Mouse (Mus musculus) spleen, adult 2 months (tissue): ENCODE measurements around the gene Gm10401. TPM values are rescaled to one million over a fixed set of nuclear protein-coding genes. Genes with fewer than 3 reads are reported as not detected.

Source experiments
- DNase-seq, 2 experiments: peaks; one replicate each; pipeline versions ENCODE4 v3.0.0 to v3.0.0-alpha.2; 2012 to 2021; ENCODE audit warnings: low spot score in 2 of 2, low read depth in 1 of 2
- H3K27ac ChIP-seq: fragments of 200-500 bp; 2 replicates; pipeline ENCODE4 v1.5.1; 2012; ENCODE audit warnings: low read length, inconsistent platforms; ENCODE audit not compliant: insufficient read depth
- H3K27me3 ChIP-seq: fragments of 200-500 bp; 2 replicates; pipeline ENCODE4 v1.6.1; 2012; ENCODE audit warnings: mild to moderate bottlenecking, moderate library complexity, low read length, inconsistent platforms; ENCODE audit not compliant: control insufficient read depth, insufficient read depth
- H3K36me3 ChIP-seq: fragments of 200-500 bp; 2 replicates; pipeline ENCODE4 v1.6.1; 2012; ENCODE audit warnings: mild to moderate bottlenecking, low read length, inconsistent platforms; ENCODE audit not compliant: control insufficient read depth, insufficient read depth
- H3K4me1 ChIP-seq: fragments of 200-500 bp; 2 replicates; pipeline ENCODE4 v1.6.1; 2011; ENCODE audit warnings: inconsistent platforms; ENCODE audit not compliant: control insufficient read depth, insufficient read depth, insufficient read length
- H3K4me3 ChIP-seq: fragments of 200-500 bp; 2 replicates; pipeline ENCODE4 v1.5.1; 2011; ENCODE audit warnings: mild to moderate bottlenecking, inconsistent platforms; ENCODE audit not compliant: insufficient read depth, insufficient read length; ENCODE audit errors: extremely low read depth
- CTCF ChIP-seq: fragments of 200-500 bp; IDR thresholded peaks from 2 replicates; pipeline ENCODE4 v1.5.1; 2011; ENCODE audit warnings: mild to moderate bottlenecking, inconsistent platforms; ENCODE audit not compliant: insufficient read depth, insufficient read length, insufficient replicate concordance; ENCODE audit errors: extremely low read depth
- POLR2A ChIP-seq: fragments of 200-500 bp; IDR thresholded peaks from 2 replicates; pipeline ENCODE4 v1.6.1; 2011; ENCODE audit warnings: low read depth, low read length, inconsistent platforms
- whole genome bisulfite sequencing: fragments of 180-500 bp; shearing (Covaris S2); methylation state at CpG from one replicate; pipeline ENCODE4 v1.1.7; 2018; 5-methylcytosine and 5-hydroxymethylcytosine counted together
- polyA plus RNA-seq: library from polyadenylated mRNA; depleted of rRNA; stranded (reverse); fragments of >200 nt; gene quantifications from 2 replicates; pipeline ENCODE4 v1.2.3, GENCODE M21; 2012

Gene Gm10401
- polyA plus RNA-seq, 1 experiment = not detected

GRCm38 (mm10) chr5:115071096-115071901, 26.8 kb downstream of the Gm10401 start:
- Histone ChIP-seq H3K36me3 (peaks cover 4% of the 10 kb centered on the region), H3K27me3 (no peaks in the 10 kb centered on the region), H3K4me3 (no peak overlapping the region), H3K27ac (no peak overlapping the region), H3K4me1 (no peaks in the 10 kb centered on the region; the same call in 1 of the 2 replicates)
- 87% methylated on average over 11 of the region's 11 CpGs for WGBS
- DNase-seq = no peak
- TF ChIP-seq POLR2A (no peak), CTCF (no peak)

GRCm38 (mm10) chr5:115070457-115070856, 27.6 kb downstream of the Gm10401 start:
- H3K27ac ChIP-seq = no peak overlapping the region
- DNase-seq = no peak
- H3K4me1 ChIP-seq = no peaks in the 10 kb centered on the region; the same call in 1 of the 2 replicates
- no peak overlapping the region for H3K4me3 ChIP-seq
- no peaks in the 10 kb centered on the region for H3K27me3 ChIP-seq
- peaks cover 5% of the 10 kb centered on the region for H3K36me3 ChIP-seq
- 93% methylated on average over 2 of the region's 2 CpGs for WGBS
- TF ChIP-seq POLR2A (no peak), CTCF (no peak)

- no peak for DNase-seq
- Histone ChIP-seq H3K4me1 (no peaks in the 10 kb centered on the region; the same call in 1 of the 2 replicates), H3K27ac (no peak overlapping the region), H3K36me3 (0 out of 2 replicates have a peak, but pooled peaks cover 1% of the 10 kb centered on the region), H3K4me3 (no peak overlapping the region), H3K27me3 (no peaks in the 10 kb centered on the region)
- no peak for TF ChIP-seq POLR2A
- TF ChIP-seq CTCF = no peak
- WGBS = 74% methylated on average over 3 of the region's 3 CpGs
Observed at GRCm38 (mm10) chr5:115069611-115070010, 28.5 kb downstream of the Gm10401 start.

- DNase-seq = no peak
- WGBS = 66% methylated on average over 11 of the region's 11 CpGs
Observed at GRCm38 (mm10) chr5:115068671-115069421, 29.2 kb downstream of the Gm10401 start.

GRCm38 (mm10) chr5:115066245-115066644, 31.9 kb downstream of the Gm10401 start:
- no peaks in the 10 kb centered on the region; the same call in 1 of the 2 replicates for H3K4me1 ChIP-seq
- TF ChIP-seq CTCF = no peak
- no peak for TF ChIP-seq POLR2A
- H3K27me3 ChIP-seq = no peaks in the 10 kb centered on the region
- H3K36me3 ChIP-seq = peaks cover 4% of the 10 kb centered on the region; the same call in 1 of the 2 replicates
- DNase-seq = no peak
- H3K27ac ChIP-seq = no peak overlapping the region
- no peak overlapping the region for H3K4me3 ChIP-seq
- WGBS = 66% methylated on average over 4 of the region's 4 CpGs

More at GRCm38 (mm10) chr5:115068671-115069421, 29.2 kb downstream of the Gm10401 start:
- peaks cover 4% of the 10 kb centered on the region; the same call in 1 of the 2 replicates for H3K36me3 ChIP-seq
- H3K27me3 ChIP-seq = no peaks in the 10 kb centered on the region
- no peaks in the 10 kb centered on the region; the same call in 1 of the 2 replicates for H3K4me1 ChIP-seq
- no peak overlapping the region for H3K4me3 ChIP-seq
- no peak overlapping the region for H3K27ac ChIP-seq
- no peak for TF ChIP-seq POLR2A
- TF ChIP-seq CTCF = no peak

- TF ChIP-seq POLR2A = no peak
- TF ChIP-seq CTCF = no peak
- H3K4me3 ChIP-seq = no peak overlapping the region
- H3K27me3 ChIP-seq = no peaks in the 10 kb centered on the region
- H3K4me1 ChIP-seq = peaks cover 6% of the 10 kb centered on the region; the same call in 1 of the 2 replicates
- H3K36me3 ChIP-seq = peaks cover 4% of the 10 kb centered on the region; the same call in 1 of the 2 replicates
- WGBS = 93% methylated on average over 7 of the region's 7 CpGs
- H3K27ac ChIP-seq = no peak overlapping the region
- no peak for DNase-seq
Observed at GRCm38 (mm10) chr5:115063391-115063790, 34.7 kb downstream of the Gm10401 start.
